Mouse (Mus musculus): ENCODE data around the gene Tbc1d10c.

Tbc1d10c gene

GRCm38 (mm10) chr19:4190831-4191334 lies at the start of gene Tbc1d10c:
Tbc1d10c (minus strand) TSS chr19:4191284.
- peak; percentile 71 to 83 for DNase-seq (ENCODE audit: low read depth in 2 of 2, low spot score in 2 of 2)

GRCm38 (mm10) chr19:4240247-4240668 lies 49.2 kb upstream of the Tbc1d10c start:
- DNase-seq (ENCODE audit: low read depth in 2 of 2, low spot score in 2 of 2): no peak

- DNase-seq (ENCODE audit: low read depth in 2 of 2, low spot score in 2 of 2): no peak
Observed at GRCm38 (mm10) chr19:4234548-4234947, 43.5 kb upstream of the Tbc1d10c start.

- DNase-seq (ENCODE audit: low read depth in 2 of 2, low spot score in 2 of 2): no peak
Observed at GRCm38 (mm10) chr19:4232651-4233050, 41.6 kb upstream of the Tbc1d10c start.

GRCm38 (mm10) chr19:4232186-4232572 lies 41.1 kb upstream of the Tbc1d10c start:
- DNase-seq (ENCODE audit: low read depth in 2 of 2, low spot score in 2 of 2): no peak

GRCm38 (mm10) chr19:4231253-4232185 lies 40.4 kb upstream of the Tbc1d10c start, which contains the start of gene Pold4:
Pold4 (plus strand) TSS chr19:4231899.
- DNase-seq (ENCODE audit: low read depth in 2 of 2, low spot score in 2 of 2): peak; percentile 87 to 94

GRCm38 (mm10) chr19:4230415-4230814 lies 39.3 kb upstream of the Tbc1d10c start:
- no peak for DNase-seq (ENCODE audit: low read depth in 2 of 2, low spot score in 2 of 2)

- no peak for DNase-seq (ENCODE audit: low read depth in 2 of 2, low spot score in 2 of 2)
Observed at GRCm38 (mm10) chr19:4229451-4230076, 38.5 kb upstream of the Tbc1d10c start.

- DNase-seq (ENCODE audit: low read depth in 2 of 2, low spot score in 2 of 2): no peak
Observed at GRCm38 (mm10) chr19:4228891-4229290, 37.8 kb upstream of the Tbc1d10c start.

- peak; percentile 66 to 69 for DNase-seq (ENCODE audit: low read depth in 2 of 2, low spot score in 2 of 2)
Observed at GRCm38 (mm10) chr19:4227894-4228678, 37.0 kb upstream of the Tbc1d10c start.

GRCm38 (mm10) chr19:4227446-4227845 lies 36.4 kb upstream of the Tbc1d10c start:
- DNase-seq (ENCODE audit: low read depth in 2 of 2, low spot score in 2 of 2): peak in 1 of 2 experiments; percentile 43

- DNase-seq (ENCODE audit: low read depth in 2 of 2, low spot score in 2 of 2): peak in 1 of 2 experiments; percentile 41
Observed at GRCm38 (mm10) chr19:4226779-4227178, 35.7 kb upstream of the Tbc1d10c start.

- DNase-seq (ENCODE audit: low read depth in 2 of 2, low spot score in 2 of 2): no peak
Observed at GRCm38 (mm10) chr19:4222165-4222564, 31.1 kb upstream of the Tbc1d10c start.

GRCm38 (mm10) chr19:4220957-4221743 lies 30.1 kb upstream of the Tbc1d10c start:
- no peak for DNase-seq (ENCODE audit: low read depth in 2 of 2, low spot score in 2 of 2)

- no peak for DNase-seq (ENCODE audit: low read depth in 2 of 2, low spot score in 2 of 2)
Observed at GRCm38 (mm10) chr19:4220416-4220815, 29.3 kb upstream of the Tbc1d10c start.

- no peak for DNase-seq (ENCODE audit: low read depth in 2 of 2, low spot score in 2 of 2)
Observed at GRCm38 (mm10) chr19:4219943-4220342, 28.9 kb upstream of the Tbc1d10c start.

GRCm38 (mm10) chr19:4218784-4219183 lies 27.7 kb upstream of the Tbc1d10c start:
- peak in 1 of 2 experiments; percentile 46 for DNase-seq (ENCODE audit: low read depth in 2 of 2, low spot score in 2 of 2)

- DNase-seq (ENCODE audit: low read depth in 2 of 2, low spot score in 2 of 2): no peak
Observed at GRCm38 (mm10) chr19:4218293-4218692, 27.2 kb upstream of the Tbc1d10c start.

- DNase-seq (ENCODE audit: low read depth in 2 of 2, low spot score in 2 of 2): no peak
Observed at GRCm38 (mm10) chr19:4217855-4218254, 26.8 kb upstream of the Tbc1d10c start.

GRCm38 (mm10) chr19:4217140-4217539 lies 26.1 kb upstream of the Tbc1d10c start:
- DNase-seq (ENCODE audit: low read depth in 2 of 2, low spot score in 2 of 2): no peak
